12 mouse cellular contexts compared by ENCODE assay signal in the genomic region with DNA sequence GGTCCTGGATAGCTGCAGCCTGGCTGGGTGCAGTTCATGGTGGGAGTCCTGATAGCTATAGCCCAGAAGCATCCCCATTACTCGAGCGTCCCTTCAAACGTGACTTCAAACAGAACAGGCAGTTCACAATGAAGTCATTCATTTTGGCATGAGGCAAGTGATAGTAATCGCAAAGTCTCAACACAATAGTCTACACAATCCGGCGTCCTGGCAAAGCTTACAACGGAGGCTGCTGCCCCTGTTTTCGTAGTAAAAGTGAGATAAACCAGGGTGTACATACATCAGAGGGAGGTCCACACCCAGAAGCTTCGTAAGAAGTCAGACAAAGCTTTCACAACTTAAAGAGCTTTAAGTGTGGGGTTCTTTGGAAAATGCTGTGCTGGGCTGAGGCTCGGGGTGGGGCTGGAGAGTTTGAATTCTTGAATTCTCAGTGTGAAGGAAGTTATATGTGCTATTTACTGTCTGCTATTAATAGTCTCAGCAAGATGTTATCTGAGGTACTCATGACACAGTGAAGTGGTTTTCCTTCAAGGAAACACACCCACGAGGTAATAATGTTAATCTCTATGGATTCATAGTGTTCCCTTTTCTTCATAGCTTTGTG.
A peak's percentile ranks its signal among the peaks of the same experiment; 100 is the strongest.
DNase-seq lines count a peak whose midpoint lies in the region; ATAC-seq lines count a peak whose summit lies in the region.
"Had no signal": no experiment of that assay in that cellular context is flagged by ENCODE, and none has a peak within 500 bp of the region (broad histone marks: within the 10 kb centered on the region; RNA-seq: fewer than 3 reads in every experiment).

No protein-coding gene starts in this region.

- no peak overlapping the region for H3K4me3 ChIP-seq in kidney, embryonic 15.5 days (replicated peaks)
- H3K4me3 ChIP-seq in heart, embryonic 13.5 days = no peak overlapping the region
- no peak overlapping the region for H3K4me3 ChIP-seq in intestine, embryonic 14.5 days (ENCODE audit: low read depth, low read length)

- H3K27ac ChIP-seq in kidney, embryonic 15.5 days = peak overlapping the region; percentile 37; the same call in 1 of the 2 replicates
- H3K27ac ChIP-seq in heart, embryonic 13.5 days (replicated peaks) = peak overlapping the region; percentile 70
- peak overlapping the region; percentile 36; the same call in 1 of the 2 replicates for H3K27ac ChIP-seq in intestine, embryonic 14.5 days (ENCODE audit: low read depth)
- H3K27ac ChIP-seq: hindbrain, postnatal 0 days had no signal

- H3K9me3 ChIP-seq in kidney, embryonic 15.5 days (replicated peaks) = no peaks in the 10 kb centered on the region
- H3K9me3 ChIP-seq in heart, embryonic 13.5 days = no peaks in the 10 kb centered on the region
- no peaks in the 10 kb centered on the region for H3K9me3 ChIP-seq in intestine, embryonic 14.5 days (ENCODE audit: control insufficient read depth, low read length)

- H3K4me2 ChIP-seq in kidney, embryonic 15.5 days = no peak overlapping the region
- H3K4me2 ChIP-seq in heart, embryonic 13.5 days = peak overlapping the region; percentile 44
- H3K4me2 ChIP-seq in intestine, embryonic 14.5 days (ENCODE audit: low read length) = no peak overlapping the region

- no peaks in the 10 kb centered on the region for H3K27me3 ChIP-seq in kidney, embryonic 15.5 days
- H3K27me3 ChIP-seq in heart, embryonic 13.5 days (replicated peaks) = no peaks in the 10 kb centered on the region
- no peaks in the 10 kb centered on the region for H3K27me3 ChIP-seq in intestine, embryonic 14.5 days (replicated peaks; ENCODE audit: control insufficient read depth, insufficient read depth, low read length)

- no peak for ATAC-seq in kidney, embryonic 15.5 days (replicated peaks; ENCODE audit: low FRiP score)
- no peak for ATAC-seq in heart, embryonic 13.5 days (ENCODE audit: extremely low read depth, insufficient number of reproducible peaks, low FRiP score, low TSS enrichment)
- peak; percentile 43; the same call in 1 of the 2 replicates for ATAC-seq in intestine, embryonic 14.5 days (replicated peaks; ENCODE audit: low FRiP score, low TSS enrichment, low read depth)
- ATAC-seq: forebrain, postnatal 0 days; hindbrain, postnatal 0 days had no signal

- H3K9ac ChIP-seq in kidney, embryonic 15.5 days = no peak overlapping the region
- 0 out of 2 replicates have a peak overlapping the region, but pooled peaks have one; percentile 26 for H3K9ac ChIP-seq in heart, embryonic 13.5 days
- H3K9ac ChIP-seq in intestine, embryonic 14.5 days (ENCODE audit: low read length) = no peak overlapping the region
- H3K9ac ChIP-seq: forebrain, postnatal 0 days had no signal

- peaks cover 49% of the 10 kb centered on the region for H3K4me1 ChIP-seq in kidney, embryonic 15.5 days
- H3K4me1 ChIP-seq in heart, embryonic 13.5 days = peaks cover 50% of the 10 kb centered on the region
- H3K4me1 ChIP-seq in intestine, embryonic 14.5 days (replicated peaks; ENCODE audit: control insufficient read depth, insufficient read depth, low read length) = peaks cover 34% of the 10 kb centered on the region

- 65% methylated on average over 11 of the region's 11 CpGs for WGBS in kidney, embryonic 15.5 days
- 18% methylated on average over 11 of the region's 11 CpGs for WGBS in heart, embryonic 13.5 days
- WGBS in intestine, embryonic 14.5 days = 35% methylated on average over 11 of the region's 11 CpGs

- DNase-seq in kidney, adult 9 months = no peak
- DNase-seq in intestine, embryonic 14.5 days (ENCODE audit: low spot score) = no peak
- DNase-seq in lung, postnatal 36 days = peak; percentile 36
- DNase-seq in adrenal gland, adult 2 months = no peak
- DNase-seq in adrenal gland, adult 18-20 months (ENCODE audit: low spot score in 2 of 2) = no peak
- DNase-seq: adrenal gland, adult 8-10 months; forebrain, postnatal 0 days; liver; right cerebral cortex, postnatal 25 days had no signal

- no peaks in the 10 kb centered on the region for H3K36me3 ChIP-seq in kidney, embryonic 15.5 days
- peaks cover 13% of the 10 kb centered on the region for H3K36me3 ChIP-seq in heart, embryonic 13.5 days
- H3K36me3 ChIP-seq in intestine, embryonic 14.5 days (ENCODE audit: control insufficient read depth, insufficient read depth, low read length) = no peaks in the 10 kb centered on the region
